Mouse (Mus musculus): ENCODE measurements around the gene Cspg4.
A peak's percentile ranks its signal among the peaks of the same experiment; 100 is the strongest.
"Not testable (repeated sequence)": the region's sequence is repeated elsewhere in the genome, so short reads cannot be mapped to it uniquely, and the experiment has no call there.

Gene Cspg4

GRCm38 (mm10) chr9:56891517-56892011 is 26.7 kb downstream of the Cspg4 start:
- DNase-seq (ENCODE audit: low spot score in 2 of 2): peak; percentile 33 to 58

DNA sequence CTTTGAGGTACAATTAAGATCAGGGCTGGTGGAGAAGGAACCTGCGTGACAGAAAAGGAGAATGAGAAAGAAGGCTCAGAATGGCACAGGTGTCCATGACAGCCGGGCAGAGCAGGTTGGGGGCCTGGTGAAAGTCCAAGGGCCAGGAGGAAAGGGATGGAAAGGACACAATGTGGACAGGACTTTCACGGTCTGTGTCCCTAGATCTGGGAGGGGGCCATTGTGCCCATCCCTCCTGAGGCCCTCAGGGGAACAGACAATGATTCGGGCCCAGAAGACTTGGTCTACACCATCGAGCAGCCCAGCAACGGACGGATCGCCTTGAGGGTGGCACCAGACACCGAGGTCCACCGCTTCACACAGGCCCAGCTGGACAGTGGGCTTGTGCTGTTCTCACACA is 27.3 kb downstream of the Cspg4 start:
- DNase-seq (ENCODE audit: low spot score in 2 of 2): no peak

GRCm38 (mm10) chr9:56893313-56893712 is 28.5 kb downstream of the Cspg4 start:
- no peak for DNase-seq (ENCODE audit: low spot score in 2 of 2)

DNA sequence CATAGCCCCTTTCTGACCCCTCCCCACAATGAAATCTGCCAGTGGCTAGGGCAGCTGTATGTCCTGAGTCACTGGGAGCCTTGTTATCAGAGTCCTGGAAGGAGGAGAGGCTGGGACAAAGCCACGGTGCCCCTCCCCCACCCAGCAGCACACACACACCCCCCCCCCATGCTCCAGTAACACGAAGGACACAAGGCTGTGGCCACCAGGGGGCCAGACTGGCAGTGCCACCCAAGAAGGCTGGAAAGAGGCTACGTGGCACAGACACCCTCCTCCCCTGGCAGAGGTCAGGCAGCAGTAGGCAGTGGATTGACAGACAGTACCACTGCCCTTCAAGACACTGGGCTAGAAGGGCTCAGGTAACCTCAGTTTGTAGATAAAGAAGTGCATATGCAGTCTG is 29.2 kb downstream of the Cspg4 start:
- DNase-seq (ENCODE audit: low spot score in 2 of 2): peak in 1 of 2 experiments; percentile 57

DNA sequence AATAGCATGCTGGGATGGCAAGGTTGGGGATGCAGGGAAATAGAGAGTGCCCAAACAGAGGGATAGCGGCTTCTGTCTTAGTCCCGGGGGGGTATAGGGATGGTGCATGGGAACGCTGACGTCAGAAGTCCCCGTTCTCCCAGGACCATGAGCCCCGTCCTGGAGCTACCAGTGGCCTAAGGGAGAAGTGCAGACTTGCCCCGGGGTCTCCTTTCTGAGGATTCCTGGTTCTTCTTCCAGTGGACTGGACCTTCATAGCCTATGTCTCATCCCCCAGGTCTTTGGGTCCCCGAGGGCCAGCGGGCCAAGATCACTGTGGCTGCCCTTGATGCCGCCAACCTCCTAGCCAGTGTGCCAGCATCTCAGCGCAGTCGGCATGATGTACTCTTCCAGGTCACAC is 31.9 kb downstream of the Cspg4 start:
- no peak for DNase-seq (ENCODE audit: low spot score in 2 of 2)

- DNase-seq (ENCODE audit: low spot score in 2 of 2): peak in 1 of 2 experiments; percentile 44
Observed at GRCm38 (mm10) chr9:56899409-56899808, 34.6 kb downstream of the Cspg4 start.

DNA sequence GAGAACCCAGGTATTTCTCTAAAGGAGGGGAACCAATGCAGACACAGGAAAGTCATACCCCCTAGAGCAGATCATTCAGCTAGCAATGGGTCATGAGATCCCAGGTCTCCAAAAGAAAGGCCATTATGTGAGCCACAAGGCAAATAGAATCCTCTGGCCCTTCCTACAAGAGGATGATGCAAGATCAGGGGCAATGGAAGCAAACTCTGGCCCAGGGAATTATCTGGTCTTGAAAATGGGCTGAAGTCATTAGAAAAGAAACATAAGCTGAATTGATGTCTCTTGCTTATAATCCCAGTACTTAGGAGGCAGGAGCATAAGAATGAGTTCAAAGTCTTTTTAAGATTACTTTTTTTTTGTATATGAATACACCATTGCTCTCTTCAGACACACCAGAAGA is 35.2 kb downstream of the Cspg4 start:
- DNase-seq (ENCODE audit: low spot score in 2 of 2): no peak

- no peak for DNase-seq (ENCODE audit: low spot score in 2 of 2)
Observed at GRCm38 (mm10) chr9:56900571-56900970, 35.7 kb downstream of the Cspg4 start.

DNA sequence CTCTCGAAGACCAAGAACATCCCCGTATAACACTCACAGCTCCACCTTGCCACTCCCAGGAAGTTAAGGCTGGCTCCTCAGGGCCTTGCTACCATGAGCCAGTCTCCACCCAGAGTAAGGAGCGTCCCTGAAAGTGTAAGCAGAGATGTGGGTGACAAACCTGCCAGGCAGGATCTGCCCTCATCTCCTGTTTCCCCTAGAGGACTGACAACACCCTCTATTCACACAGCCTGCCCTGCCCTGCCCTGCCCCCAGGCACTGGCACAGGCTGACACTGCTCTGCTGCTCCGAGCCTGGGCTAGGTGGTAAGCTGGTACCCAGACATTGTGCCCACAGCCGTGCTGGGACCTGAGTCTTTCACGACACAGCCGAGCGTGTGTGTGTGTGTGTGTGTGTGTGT is 36.4 kb downstream of the Cspg4 start:
- no peak for DNase-seq (ENCODE audit: low spot score in 2 of 2)

DNA sequence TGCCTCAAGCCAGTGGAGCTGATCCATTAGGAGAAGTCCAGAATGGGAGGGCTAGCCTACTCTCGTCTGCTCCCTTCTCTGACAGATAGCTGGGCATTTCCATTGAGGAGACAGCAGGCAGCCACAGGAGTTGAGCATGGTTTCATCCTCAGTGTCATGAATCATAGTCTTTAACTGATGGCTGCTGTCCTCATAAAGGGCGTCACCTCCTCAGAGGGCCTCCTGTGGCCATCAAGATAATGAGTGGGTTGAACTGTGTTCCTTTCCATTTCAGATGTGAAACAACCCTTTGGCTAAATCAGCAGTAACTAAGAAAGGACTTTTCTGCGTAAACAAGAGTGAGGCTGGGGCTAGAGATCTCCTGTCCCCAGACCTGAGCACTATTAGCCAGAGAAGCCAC is 38.8 kb downstream of the Cspg4 start:
- DNase-seq (ENCODE audit: low spot score in 2 of 2): no peak

- no peak for DNase-seq (ENCODE audit: low spot score in 2 of 2)
Observed at GRCm38 (mm10) chr9:56907549-56907948, 42.7 kb downstream of the Cspg4 start.

- not testable (repeated sequence) for DNase-seq (ENCODE audit: low spot score in 2 of 2)
Observed at GRCm38 (mm10) chr9:56909991-56910390, 45.2 kb downstream of the Cspg4 start.

DNA sequence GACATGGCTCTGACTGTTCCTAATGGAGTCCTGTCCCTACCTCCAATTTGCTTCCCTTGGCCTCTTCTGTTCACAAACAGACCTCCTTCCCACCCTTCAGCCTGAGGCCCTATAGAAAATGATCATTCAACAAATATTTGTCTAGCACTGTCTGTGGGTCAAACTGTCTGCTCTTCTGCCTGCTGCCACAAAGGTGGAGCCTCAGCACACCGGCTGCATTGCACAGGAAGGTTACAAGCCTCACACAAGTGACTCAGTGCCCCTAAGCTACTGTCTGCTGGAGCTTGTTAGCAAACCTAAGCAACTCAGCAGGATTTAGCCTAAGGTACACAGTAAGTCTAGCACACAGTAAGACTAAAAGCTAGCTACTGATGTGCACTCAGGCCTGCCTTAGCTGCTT is 46.2 kb downstream of the Cspg4 start:
- no peak for DNase-seq (ENCODE audit: low spot score in 2 of 2)

DNA sequence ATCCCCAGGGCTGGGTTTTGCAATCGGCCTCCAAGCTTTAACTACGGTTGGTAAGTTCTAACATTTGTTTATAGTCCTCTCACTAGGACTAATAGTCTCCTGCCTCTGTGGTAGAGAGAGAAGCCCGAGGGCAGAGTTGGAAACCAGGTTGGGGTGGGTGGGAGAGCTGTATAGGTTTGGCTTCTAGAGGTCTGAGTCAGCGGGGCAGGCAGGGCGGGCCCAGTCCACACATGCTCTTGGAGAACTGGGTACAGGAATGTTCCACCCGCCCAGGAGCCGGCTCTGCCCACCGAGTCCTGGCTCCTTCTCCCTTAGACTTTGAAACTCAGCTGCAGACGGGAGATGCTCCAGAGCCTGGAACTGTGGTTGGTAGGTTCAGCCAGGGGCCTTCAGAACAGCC is 49.2 kb downstream of the Cspg4 start:
- DNase-seq (ENCODE audit: low spot score in 2 of 2): no peak

GRCm38 (mm10) chr9:56915116-56915515 is 50.3 kb downstream of the Cspg4 start:
- no peak for DNase-seq (ENCODE audit: low spot score in 2 of 2)

GRCm38 (mm10) chr9:56915695-56916410 is 51.0 kb downstream of the Cspg4 start:
- DNase-seq (ENCODE audit: low spot score in 2 of 2): no peak

DNA sequence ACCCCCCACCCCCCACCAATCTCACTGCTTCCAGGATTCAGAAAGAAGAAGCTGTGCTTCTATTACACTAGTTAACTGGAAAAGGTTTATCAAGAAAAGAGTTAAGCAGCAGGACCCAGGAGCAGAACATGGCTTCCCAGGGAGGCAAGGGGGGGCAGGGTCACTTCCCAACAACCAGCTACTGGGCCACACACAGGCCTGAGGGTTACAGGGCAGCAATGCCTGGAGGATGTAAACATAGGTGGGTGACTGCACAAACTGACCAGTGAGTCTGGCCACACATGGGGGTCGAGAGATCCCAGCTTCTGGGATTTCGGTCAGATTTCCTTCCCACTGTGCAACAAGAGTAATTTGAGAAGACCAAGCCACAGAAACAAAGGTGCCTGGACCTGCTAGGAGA is 52.3 kb downstream of the Cspg4 start:
- no peak for DNase-seq (ENCODE audit: low spot score in 2 of 2)

DNA sequence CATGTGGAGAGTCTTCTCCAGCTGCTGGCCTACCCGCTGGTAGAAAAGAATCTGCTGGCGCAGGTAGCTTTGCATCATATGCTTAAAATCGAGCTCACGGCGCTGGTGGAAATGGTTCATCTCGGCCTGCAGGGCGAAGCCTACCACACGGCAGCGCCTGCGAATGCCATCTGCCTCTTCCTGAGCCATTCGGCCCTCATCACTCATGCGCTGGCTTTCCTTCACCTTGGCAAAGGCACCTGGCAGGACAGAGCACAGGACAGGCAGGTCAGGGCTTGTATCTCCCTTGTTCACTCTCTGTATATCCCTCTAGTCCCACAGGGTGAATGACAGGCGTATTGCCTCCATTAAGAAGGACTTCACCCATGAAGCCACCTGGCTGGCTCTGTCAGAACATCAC is 53.6 kb downstream of the Cspg4 start:
- DNase-seq (ENCODE audit: low spot score in 2 of 2): no peak

DNA sequence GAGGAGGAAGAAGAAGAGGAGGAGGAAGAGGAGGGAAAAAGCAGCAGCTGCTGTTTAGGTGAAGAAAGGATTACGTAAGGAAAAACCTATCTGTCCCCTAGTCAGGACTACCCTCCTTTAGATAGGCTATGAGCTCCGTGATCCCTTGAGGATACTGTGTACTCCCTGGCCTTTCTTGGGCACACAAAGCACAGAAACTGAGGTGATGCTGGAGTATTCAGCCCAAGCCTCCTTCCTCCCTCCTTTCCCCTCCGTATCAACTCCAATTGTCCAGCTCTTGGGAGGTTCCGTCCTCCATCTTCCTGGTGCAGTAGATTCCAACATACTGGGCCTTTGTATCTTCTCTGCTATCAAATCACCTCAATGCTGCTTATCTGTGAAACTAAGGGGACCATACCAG is 57.9 kb downstream of the Cspg4 start:
- DNase-seq (ENCODE audit: low spot score in 2 of 2): no peak

DNA sequence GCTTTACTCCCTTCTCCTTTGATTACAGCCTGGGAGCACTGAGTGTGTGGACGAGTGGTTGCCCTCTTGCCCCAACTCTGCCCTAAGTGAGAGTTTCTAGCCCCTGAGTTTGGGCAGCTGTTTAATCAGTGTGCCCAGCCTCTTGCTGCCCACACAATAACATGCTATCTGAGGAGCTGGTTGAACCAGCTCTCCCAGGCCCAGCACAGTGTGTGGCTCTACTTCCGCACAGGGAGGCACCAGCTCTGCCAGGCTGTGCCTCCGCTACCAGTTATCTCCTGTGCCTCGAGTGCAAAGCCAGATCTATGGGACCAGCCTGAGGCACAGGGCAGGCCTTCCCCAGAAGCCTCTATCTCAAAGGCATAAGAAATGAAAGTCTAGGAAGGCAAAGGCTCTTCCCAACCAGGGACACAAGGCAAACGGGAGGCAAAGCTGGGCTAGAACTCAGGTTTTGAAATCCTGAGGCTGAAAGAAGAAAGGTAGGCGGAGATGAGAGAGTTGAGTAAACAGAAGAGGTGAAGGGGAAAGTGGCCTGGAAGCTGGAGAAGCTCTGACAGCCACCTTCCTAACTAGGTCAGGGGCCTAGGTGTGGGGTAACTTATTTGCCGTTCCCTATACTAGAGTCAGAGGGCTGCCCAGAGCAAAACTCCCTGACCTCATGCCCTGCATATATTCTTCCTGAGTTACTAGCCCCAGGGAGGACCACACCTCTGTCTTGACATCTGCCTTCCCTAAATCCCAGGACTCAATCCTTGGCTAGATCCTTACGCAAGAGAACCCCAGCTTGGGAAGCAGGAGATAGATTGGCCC is 59.2 kb downstream of the Cspg4 start:
- DNase-seq (ENCODE audit: low spot score in 2 of 2): no peak

GRCm38 (mm10) chr9:56924651-56925027 is 59.8 kb downstream of the Cspg4 start:
- DNase-seq (ENCODE audit: low spot score in 2 of 2): peak in 1 of 2 experiments; percentile 51

DNA sequence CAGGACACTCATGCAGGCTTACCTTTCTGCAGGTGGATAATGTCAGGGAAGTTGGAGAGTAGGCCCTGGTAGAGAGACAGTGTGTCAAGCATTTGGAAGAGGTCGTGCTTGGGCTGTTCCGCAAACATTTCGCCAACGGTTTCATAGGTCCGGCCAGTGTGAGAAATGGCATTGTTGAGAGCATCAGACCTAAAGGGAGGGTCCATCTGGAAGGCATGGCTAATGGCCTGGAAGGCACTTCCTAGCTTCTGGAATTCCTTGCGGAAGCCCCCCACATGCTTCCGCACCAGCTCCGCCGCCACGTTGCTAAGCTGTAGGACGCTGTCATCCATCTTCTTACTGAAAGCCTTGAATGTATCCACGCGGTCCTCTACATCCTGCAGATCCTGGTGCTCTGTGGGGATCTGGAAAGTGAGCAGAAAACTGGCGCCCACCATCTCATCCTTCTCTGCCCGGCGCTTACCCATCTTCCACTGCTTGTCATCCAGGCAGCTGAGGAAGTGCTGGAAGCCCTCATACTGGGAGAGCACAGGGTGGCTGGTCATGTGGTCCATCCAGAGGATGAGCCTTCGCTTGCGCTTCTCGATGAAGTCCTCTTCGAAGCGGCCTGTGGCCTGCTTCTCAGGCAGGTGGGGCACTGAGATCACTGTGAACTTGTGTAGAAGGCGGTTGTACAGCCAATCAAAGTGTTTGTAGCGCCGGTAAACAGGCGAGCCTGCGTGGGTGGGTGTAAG is 60.6 kb downstream of the Cspg4 start:
- DNase-seq (ENCODE audit: low spot score in 2 of 2): no peak

- no peak for DNase-seq (ENCODE audit: low spot score in 2 of 2)
Observed at GRCm38 (mm10) chr9:56926025-56926360, 61.2 kb downstream of the Cspg4 start.
